Mouse (Mus musculus) embryo, embryonic 11 days (tissue): Measurements from ENCODE around the gene Sept12.

Experiments
- DNase-seq: peaks from one replicate; pipeline ENCODE4 v3.0.0-alpha.2; 2015

Gene Sept12

GRCm38 (mm10) chr16:4971626-4972025 is 26.0 kb downstream of the Sept12 start:
- no peak for DNase-seq

- DNase-seq = no peak
Measured at GRCm38 (mm10) chr16:4969055-4969843, 28.4 kb downstream of the Sept12 start.

- DNase-seq = no peak
Measured at GRCm38 (mm10) chr16:4968426-4968825, 29.2 kb downstream of the Sept12 start.

GRCm38 (mm10) chr16:4965392-4966129 is 32.1 kb downstream of the Sept12 start:
- DNase-seq = no peak

- no peak for DNase-seq
Measured at GRCm38 (mm10) chr16:4964731-4965391, 32.8 kb downstream of the Sept12 start.

- DNase-seq = peak; percentile 95
Measured at GRCm38 (mm10) chr16:4963797-4964709, 33.6 kb downstream of the Sept12 start, which contains the start of gene Anks3. Anks3 (minus strand) TSS chr16:4964205.

GRCm38 (mm10) chr16:4963346-4963745 is 34.3 kb downstream of the Sept12 start:
- DNase-seq = peak; percentile 6

- DNase-seq = no peak
Measured at GRCm38 (mm10) chr16:4960260-4960659, 37.4 kb downstream of the Sept12 start.

GRCm38 (mm10) chr16:4957446-4957845 is 40.2 kb downstream of the Sept12 start:
- no peak for DNase-seq

GRCm38 (mm10) chr16:4956609-4957008 is 41.0 kb downstream of the Sept12 start:
- DNase-seq = no peak

- DNase-seq = no peak
Measured at GRCm38 (mm10) chr16:4947378-4947777, 50.3 kb downstream of the Sept12 start.

- no peak for DNase-seq
Measured at GRCm38 (mm10) chr16:4946155-4946554, 51.5 kb downstream of the Sept12 start.

GRCm38 (mm10) chr16:4945415-4945814 is 52.2 kb downstream of the Sept12 start:
- no peak for DNase-seq

GRCm38 (mm10) chr16:4943431-4943830 is 54.2 kb downstream of the Sept12 start:
- DNase-seq = no peak

- DNase-seq = no peak
Measured at GRCm38 (mm10) chr16:4942868-4943267, 54.8 kb downstream of the Sept12 start.

GRCm38 (mm10) chr16:4941016-4941415 is 56.6 kb downstream of the Sept12 start:
- DNase-seq = no peak

- DNase-seq = no peak
Measured at GRCm38 (mm10) chr16:4940311-4940850, 57.3 kb downstream of the Sept12 start.

- DNase-seq = peak; percentile 34
Measured at GRCm38 (mm10) chr16:4939412-4939811, 58.2 kb downstream of the Sept12 start.

- peak; percentile 96 for DNase-seq
Measured at GRCm38 (mm10) chr16:4938989-4939388, 58.7 kb downstream of the Sept12 start.

- no peak for DNase-seq
Measured at GRCm38 (mm10) chr16:4938461-4938860, 59.2 kb downstream of the Sept12 start, which contains the start of gene Nudt16l1. Nudt16l1 (plus strand) TSS chr16:4938761.

- DNase-seq = no peak
Measured at GRCm38 (mm10) chr16:4937351-4938190, 60.1 kb downstream of the Sept12 start.
